Mouse (Mus musculus): ENCODE results near the gene Crot. TPM values are rescaled to one million over a fixed set of nuclear protein-coding genes. Genes with fewer than 3 reads are reported as not detected.

Gene Crot
- total and polyA plus RNA-seq, 2 experiments from 2014 or later: 16.1 to 19.1 TPM

DNA sequence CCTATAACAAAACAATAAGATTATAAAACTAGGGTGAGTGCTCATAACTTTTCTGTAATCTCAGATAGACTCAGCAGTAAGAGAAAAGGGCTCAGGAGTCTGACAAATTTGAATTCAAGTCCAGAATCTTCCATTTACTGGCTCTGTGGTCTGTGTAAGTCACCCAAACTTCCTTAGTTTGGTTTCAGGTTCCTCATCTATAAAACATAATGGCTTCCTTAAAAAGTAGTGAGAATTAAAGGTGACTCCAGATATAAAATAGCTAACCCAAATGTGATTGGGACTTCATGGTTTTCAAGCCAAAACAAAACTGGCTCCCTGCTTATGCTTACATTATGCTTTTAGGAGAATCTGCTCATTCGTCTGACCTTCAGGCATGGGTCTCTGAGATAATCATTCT, 35.5 kb upstream of the Crot start:
- Histone ChIP-seq H3K4me1 (ENCODE audit: insufficient read depth, low read length) (no peaks in the 10 kb centered on the region), H3K27ac (ENCODE audit: low read depth, low read length) (no peak overlapping the region), H3K27me3 (ENCODE audit: insufficient read depth, low read length) (no peaks in the 10 kb centered on the region), H3K9me3 (ENCODE audit: low read length) (no peaks in the 10 kb centered on the region), H3K9ac (replicated peaks; ENCODE audit: low read length, poor library complexity, severe bottlenecking) (no peak overlapping the region), H3K36me3 (ENCODE audit: insufficient read depth, low read length) (no peaks in the 10 kb centered on the region), H3K4me2 (ENCODE audit: low read depth, low read length, poor library complexity, severe bottlenecking) (no peak overlapping the region), H3K4me3 (ENCODE audit: low read depth, low read length) (no peak overlapping the region)
- DNase-seq (ENCODE audit: low spot score) (no peak), ATAC-seq (ENCODE audit: low FRiP score) (no peak)
- no peak for TF ChIP-seq CTCF (IDR thresholded peaks at IDR 0.05)
- 93% methylated on average over 1 of the region's 1 CpGs for WGBS

GRCm38 (mm10) chr5:9032101-9032590, 35.0 kb upstream of the Crot start:
- H3K4me2 ChIP-seq (ENCODE audit: low read depth, low read length, poor library complexity, severe bottlenecking): no peak overlapping the region
- ATAC-seq (ENCODE audit: low FRiP score) (no peak), DNase-seq (ENCODE audit: low spot score) (no peak)
- no peak overlapping the region for H3K27ac ChIP-seq (ENCODE audit: low read depth, low read length)
- H3K27me3 ChIP-seq (ENCODE audit: insufficient read depth, low read length): no peaks in the 10 kb centered on the region
- H3K9ac ChIP-seq (replicated peaks; ENCODE audit: low read length, poor library complexity, severe bottlenecking): no peak overlapping the region
- no peak overlapping the region for H3K4me3 ChIP-seq (ENCODE audit: low read depth, low read length)
- TF ChIP-seq CTCF (IDR thresholded peaks at IDR 0.05): no peak
- no peaks in the 10 kb centered on the region for H3K4me1 ChIP-seq (ENCODE audit: insufficient read depth, low read length)
- no peaks in the 10 kb centered on the region for H3K36me3 ChIP-seq (ENCODE audit: insufficient read depth, low read length)
- no peaks in the 10 kb centered on the region for H3K9me3 ChIP-seq (ENCODE audit: low read length)
- WGBS: 88% methylated on average over 8 of the region's 8 CpGs

DNA sequence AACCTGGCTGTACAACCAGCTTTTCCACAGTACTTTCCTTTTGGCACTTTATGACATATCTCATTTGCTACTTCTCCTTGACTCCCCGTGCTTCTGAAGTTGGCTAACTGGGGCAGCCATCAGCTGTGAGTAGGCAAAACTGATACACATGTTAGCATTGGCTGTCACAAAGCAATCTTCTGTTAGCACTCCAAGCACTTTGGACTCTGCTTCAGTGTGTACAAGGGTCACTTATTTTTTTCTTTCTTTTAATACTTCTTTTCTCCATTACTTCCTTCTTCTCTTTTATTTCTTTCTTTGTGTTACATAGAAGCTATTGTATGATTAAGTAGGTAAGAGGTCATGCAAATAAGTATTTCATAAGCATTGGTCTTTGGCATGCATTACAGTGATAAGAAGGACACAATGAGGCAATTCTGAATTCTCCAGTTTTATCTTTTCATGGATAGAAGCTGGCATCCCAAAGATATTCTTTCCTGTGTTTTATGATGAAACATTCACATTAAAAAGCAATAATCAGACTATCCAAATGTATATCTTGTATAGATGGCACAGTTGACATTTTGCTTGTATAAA, 31.2 kb upstream of the Crot start:
- WGBS: 81% methylated on average over 1 of the region's 1 CpGs
- no peak overlapping the region for H3K9ac ChIP-seq (replicated peaks; ENCODE audit: low read length, poor library complexity, severe bottlenecking)
- ATAC-seq (ENCODE audit: low FRiP score) (no peak), DNase-seq (ENCODE audit: low spot score) (no peak)
- H3K4me3 ChIP-seq (ENCODE audit: low read depth, low read length): no peak overlapping the region
- no peak for TF ChIP-seq CTCF (IDR thresholded peaks at IDR 0.05)
- no peaks in the 10 kb centered on the region for H3K27me3 ChIP-seq (ENCODE audit: insufficient read depth, low read length)
- H3K4me2 ChIP-seq (ENCODE audit: low read depth, low read length, poor library complexity, severe bottlenecking): no peak overlapping the region
- no peaks in the 10 kb centered on the region for H3K9me3 ChIP-seq (ENCODE audit: low read length)
- no peaks in the 10 kb centered on the region for H3K36me3 ChIP-seq (ENCODE audit: insufficient read depth, low read length)
- no peak overlapping the region for H3K27ac ChIP-seq (ENCODE audit: low read depth, low read length)
- H3K4me1 ChIP-seq (ENCODE audit: insufficient read depth, low read length): no peaks in the 10 kb centered on the region

GRCm38 (mm10) chr5:9015352-9015751, 18.2 kb upstream of the Crot start:
- H3K9ac ChIP-seq (replicated peaks; ENCODE audit: low read length, poor library complexity, severe bottlenecking): no peak overlapping the region
- H3K4me3 ChIP-seq (ENCODE audit: low read depth, low read length): no peak overlapping the region
- 59% methylated on average over 3 of the region's 3 CpGs for WGBS
- no peaks in the 10 kb centered on the region for H3K36me3 ChIP-seq (ENCODE audit: insufficient read depth, low read length)
- no peaks in the 10 kb centered on the region for H3K9me3 ChIP-seq (ENCODE audit: low read length)
- ATAC-seq (ENCODE audit: low FRiP score) (no peak), DNase-seq (ENCODE audit: low spot score) (no peak)
- no peaks in the 10 kb centered on the region for H3K27me3 ChIP-seq (ENCODE audit: insufficient read depth, low read length)
- H3K27ac ChIP-seq (ENCODE audit: low read depth, low read length): no peak overlapping the region
- no peaks in the 10 kb centered on the region for H3K4me1 ChIP-seq (ENCODE audit: insufficient read depth, low read length)
- TF ChIP-seq CTCF (IDR thresholded peaks at IDR 0.05): no peak
- H3K4me2 ChIP-seq (ENCODE audit: low read depth, low read length, poor library complexity, severe bottlenecking): no peak overlapping the region

DNA sequence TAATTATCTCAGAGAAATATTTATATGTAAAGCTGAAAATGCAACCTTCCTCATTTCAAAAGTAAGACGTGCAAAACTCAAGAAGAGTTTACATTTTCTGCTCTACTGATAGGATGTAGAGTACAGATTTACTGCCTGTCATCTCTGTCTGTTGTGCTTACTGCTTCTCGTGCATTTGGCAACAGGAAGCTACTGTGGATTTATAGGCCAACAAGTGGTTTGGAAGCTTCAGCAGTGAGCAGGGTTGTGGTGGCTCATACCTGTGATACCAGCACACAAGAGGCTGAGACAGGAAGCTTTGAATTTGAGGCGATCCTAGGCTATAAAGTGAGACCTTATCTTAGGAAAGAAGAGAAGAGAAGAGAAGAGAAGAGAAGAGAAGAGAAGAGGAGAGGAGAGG, 17.6 kb upstream of the Crot start:
- Histone ChIP-seq H3K9ac (replicated peaks; ENCODE audit: low read length, poor library complexity, severe bottlenecking) (no peak overlapping the region), H3K9me3 (ENCODE audit: low read length) (no peaks in the 10 kb centered on the region), H3K4me3 (ENCODE audit: low read depth, low read length) (no peak overlapping the region), H3K36me3 (ENCODE audit: insufficient read depth, low read length) (no peaks in the 10 kb centered on the region), H3K27me3 (ENCODE audit: insufficient read depth, low read length) (no peaks in the 10 kb centered on the region), H3K4me2 (ENCODE audit: low read depth, low read length, poor library complexity, severe bottlenecking) (no peak overlapping the region), H3K4me1 (ENCODE audit: insufficient read depth, low read length) (no peaks in the 10 kb centered on the region), H3K27ac (ENCODE audit: low read depth, low read length) (no peak overlapping the region)
- 92% methylated on average over 3 of the region's 3 CpGs for WGBS
- ATAC-seq (ENCODE audit: low FRiP score) (no peak), DNase-seq (ENCODE audit: low spot score) (no peak)
- no peak for TF ChIP-seq CTCF (IDR thresholded peaks at IDR 0.05)

GRCm38 (mm10) chr5:9011374-9011773, 14.2 kb upstream of the Crot start:
- DNase-seq (ENCODE audit: low spot score) (peak; percentile 46), ATAC-seq (ENCODE audit: low FRiP score) (peak; percentile 52; the same call in 1 of the 2 replicates)
- no peaks in the 10 kb centered on the region for H3K9me3 ChIP-seq (ENCODE audit: low read length)
- H3K27me3 ChIP-seq (ENCODE audit: insufficient read depth, low read length): no peaks in the 10 kb centered on the region
- WGBS: 49% methylated on average over 8 of the region's 8 CpGs
- H3K4me2 ChIP-seq (ENCODE audit: low read depth, low read length, poor library complexity, severe bottlenecking): no peak overlapping the region
- no peak overlapping the region for H3K27ac ChIP-seq (ENCODE audit: low read depth, low read length)
- H3K36me3 ChIP-seq (ENCODE audit: insufficient read depth, low read length): no peaks in the 10 kb centered on the region
- no peak overlapping the region for H3K9ac ChIP-seq (replicated peaks; ENCODE audit: low read length, poor library complexity, severe bottlenecking)
- no peak overlapping the region for H3K4me3 ChIP-seq (ENCODE audit: low read depth, low read length)
- no peaks in the 10 kb centered on the region for H3K4me1 ChIP-seq (ENCODE audit: insufficient read depth, low read length)
- TF ChIP-seq CTCF (IDR thresholded peaks at IDR 0.05): no peak

Measured in midbrain, postnatal 0 days (tissue).